Mouse (Mus musculus) left cerebral cortex, postnatal 10 days (tissue): ENCODE results near the gene Npas3. TPM values are rescaled to one million over a fixed set of nuclear protein-coding genes. Genes with fewer than 3 reads are reported as not detected.

ENCODE experiments used
- DNase-seq, 2 experiments: peaks; one replicate each; pipeline ENCODE4 v3.0.0; 2021 to 2022; ENCODE audit warnings: low spot score in 2 of 2, mixed read lengths in 1 of 2; ENCODE audit errors: extremely low spot score in 1 of 2
- intact Hi-C: fragments of 180-260 bp; cut with DNase I; formaldehyde crosslinking; loops from one replicate; pipeline ENCODE4 v1.15.1; 2025
- total RNA-seq, 2 experiments: library from RNA; stranded (reverse); gene quantifications; 2 replicates each; pipeline ENCODE4 v1.2.3; 2021

Npas3 gene
- total RNA-seq, 2 experiments from 2014 or later: 32.8 to 33.8 TPM

DNA sequence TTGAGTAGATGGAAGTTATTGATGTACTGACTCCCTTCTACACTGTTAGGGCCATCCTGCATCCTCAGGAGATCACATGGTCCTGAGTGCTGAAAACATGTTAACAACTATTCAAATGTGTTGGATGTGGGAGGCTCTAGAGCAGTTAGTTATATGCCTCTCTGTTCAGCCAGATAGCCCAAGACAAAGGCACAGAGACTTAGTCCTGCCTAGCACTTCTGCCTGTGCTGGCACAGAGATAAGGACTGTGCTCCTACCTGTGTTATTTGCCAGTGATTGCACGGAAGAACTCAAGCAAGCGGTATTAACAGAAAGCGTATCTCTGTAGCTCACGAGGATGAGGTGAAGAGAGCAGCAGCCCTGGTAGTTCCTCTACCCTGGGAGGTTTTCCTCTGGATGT is 571.5 kb downstream of the Npas3 start:
- DNase-seq: no peak
- intact Hi-C loops: no loop called here

DNA sequence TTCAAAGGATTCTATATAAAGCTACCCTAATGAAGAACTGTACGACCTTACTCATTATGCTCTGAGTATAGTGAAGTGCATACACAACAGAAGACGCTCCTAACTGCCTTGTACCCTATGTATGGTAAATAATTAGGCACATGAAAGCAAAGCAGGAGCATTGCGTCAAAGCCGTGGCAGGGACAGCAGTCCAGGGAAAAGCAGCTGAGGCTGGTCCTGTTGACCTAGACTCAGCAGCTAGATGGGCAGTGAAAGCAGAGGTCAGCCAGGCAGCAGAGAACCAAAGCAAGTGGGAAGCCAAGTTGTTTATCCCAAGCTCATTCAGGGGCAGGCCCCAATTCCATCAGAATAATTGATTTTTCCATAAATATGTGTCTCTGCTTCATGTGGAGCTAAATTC is 574.4 kb downstream of the Npas3 start:
- DNase-seq: no peak
- intact Hi-C loops: no loop called here

DNA sequence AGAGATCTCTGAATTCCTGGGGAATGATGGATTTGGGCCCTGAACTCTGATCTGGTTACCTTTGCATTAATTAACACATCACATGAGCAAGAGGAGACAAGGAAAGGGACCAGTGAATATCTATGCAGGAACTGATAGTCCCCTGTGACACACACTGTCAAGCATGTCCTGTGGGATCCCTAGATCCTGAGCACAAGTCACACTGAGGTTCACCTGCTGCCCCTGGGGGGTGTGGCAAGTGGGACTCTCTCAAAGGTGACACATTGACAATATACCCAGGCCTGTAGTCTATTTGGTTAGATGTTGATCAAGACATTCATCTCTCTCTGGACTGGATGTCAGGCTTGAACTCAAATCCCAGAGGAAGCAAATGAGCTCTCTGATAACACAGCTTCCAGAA is 576.8 kb downstream of the Npas3 start:
- DNase-seq: no peak
- intact Hi-C loops: no loop called here

DNA sequence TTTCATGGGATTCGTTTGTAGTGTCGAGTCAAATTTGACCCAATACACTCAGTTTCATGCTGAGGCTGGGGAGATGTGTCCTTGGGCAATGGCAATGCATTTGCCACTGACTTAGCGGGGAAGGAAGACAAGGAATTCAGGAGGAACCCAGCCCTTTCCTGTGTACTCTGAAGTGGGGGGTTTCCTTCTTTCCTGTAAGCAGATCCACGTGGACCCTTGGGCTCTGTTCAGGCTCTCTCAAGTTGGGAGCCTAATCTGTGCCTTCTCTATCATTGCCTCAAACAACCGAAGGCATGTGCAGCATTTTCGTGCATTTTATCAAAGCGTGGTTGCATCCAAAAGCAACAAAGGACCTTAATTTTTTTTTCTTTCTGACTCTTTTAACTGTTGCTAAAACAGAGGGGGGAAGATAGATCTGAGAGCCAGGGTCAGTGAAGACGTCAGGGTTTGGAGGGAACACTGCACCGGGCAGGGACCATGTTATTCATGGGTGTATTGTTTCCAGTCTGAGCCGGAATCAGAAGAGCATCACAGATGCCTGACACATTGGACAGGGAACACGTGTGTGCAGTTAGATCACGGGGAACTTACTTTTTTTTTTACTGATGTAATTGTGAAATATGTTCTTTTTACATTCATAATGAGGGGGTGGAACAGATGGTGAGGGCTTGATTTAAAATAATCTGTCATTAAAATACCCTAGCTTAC is 577.6 kb downstream of the Npas3 start:
- intact Hi-C loops: no loop called here
- no peak for DNase-seq

DNA sequence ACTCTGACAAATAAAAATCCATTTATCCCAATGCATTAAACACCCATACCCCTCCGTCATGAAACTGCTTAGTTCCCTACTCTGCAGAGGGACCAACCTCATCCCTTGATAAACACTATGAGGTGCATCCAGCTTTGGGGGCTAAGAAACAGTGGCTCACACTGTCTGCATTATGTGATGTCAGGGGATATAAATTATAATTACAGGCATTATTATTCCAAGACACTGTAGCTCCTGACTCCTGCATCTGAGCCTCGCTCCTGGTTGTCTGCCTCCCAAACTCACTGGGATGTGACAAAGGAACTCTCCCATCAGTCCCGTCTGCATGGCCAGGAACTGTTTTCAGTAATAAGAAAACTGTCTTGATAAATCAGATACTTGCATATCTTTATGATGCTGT is 578.3 kb downstream of the Npas3 start:
- intact Hi-C loops: no loop called here
- no peak for DNase-seq

DNA sequence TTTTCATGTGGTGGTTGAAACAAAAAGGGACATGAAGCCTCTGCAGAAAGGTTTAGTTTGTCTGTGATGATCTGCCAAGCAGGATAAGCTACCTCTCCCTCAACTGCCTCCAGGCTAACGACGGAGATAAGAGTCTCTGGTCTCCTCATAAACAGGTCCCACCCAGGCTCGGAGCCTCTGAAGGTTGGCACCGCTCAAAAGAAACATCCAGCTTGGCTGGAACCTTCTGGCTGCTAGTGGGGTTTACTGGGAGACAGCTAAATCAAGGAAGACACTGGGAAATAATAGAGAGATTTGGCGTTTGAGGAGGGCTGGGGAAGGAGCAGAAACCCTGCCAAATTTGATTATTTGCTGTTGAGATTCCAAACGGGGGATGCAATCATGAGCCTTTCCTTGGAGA is 584.1 kb downstream of the Npas3 start:
- DNase-seq: no peak

DNA sequence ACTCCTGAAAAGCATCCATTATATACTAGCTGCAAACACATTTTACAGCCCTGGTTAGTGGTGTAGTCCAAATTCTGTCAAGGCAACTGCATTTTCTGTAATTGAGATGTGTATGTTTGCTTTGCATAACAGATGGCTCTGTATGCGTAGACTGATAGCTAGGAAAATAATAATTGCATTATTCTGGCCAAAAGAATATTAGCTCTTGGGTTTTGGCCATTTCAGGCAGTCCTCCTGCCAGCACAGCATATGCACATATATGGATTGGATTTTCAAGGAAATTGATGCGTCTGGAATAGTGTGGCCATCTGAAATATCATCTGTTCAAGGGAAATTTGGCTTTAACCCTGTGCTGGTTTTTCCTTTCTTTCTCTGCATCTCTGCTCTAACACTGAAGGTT is 584.9 kb downstream of the Npas3 start:
- intact Hi-C loops: no loop called here
- no peak for DNase-seq

More for the DNA sequence above, 584.1 kb downstream of the Npas3 start:
- intact Hi-C loops: no loop called here

DNA sequence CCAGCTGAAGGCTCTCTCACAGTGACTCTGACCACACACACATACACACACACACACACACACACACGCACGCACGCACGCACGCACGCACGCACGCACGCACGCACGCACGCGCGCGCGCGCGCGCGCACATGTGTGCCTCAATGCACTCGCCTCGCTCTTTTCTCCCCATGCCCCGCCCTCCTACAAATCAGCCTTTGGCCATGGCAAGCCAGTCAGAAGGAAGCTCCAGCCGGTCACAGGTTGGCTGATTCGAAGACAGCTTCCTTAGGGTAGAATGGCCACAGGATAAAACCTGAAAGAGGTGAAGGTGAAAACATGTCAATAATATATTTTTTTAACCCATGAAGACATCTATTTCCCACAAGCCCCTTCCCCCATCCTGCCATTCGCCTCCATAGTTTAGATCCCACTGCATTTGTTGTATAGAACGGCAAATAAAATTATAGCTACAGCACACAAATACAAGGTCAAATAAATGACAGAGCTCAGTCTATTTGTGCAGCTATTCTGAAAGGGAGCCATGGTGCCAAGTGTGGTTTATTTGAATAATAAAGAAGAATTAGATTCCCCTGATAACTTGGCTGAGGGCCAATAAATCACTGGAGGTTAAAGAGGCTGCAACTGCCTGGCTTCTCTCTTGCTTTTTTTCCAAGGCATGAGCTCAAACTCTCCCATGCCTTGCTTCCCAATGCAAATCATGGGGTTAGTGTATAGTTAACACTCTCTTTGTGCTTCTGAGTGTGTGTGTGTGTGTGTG is 587.7 kb downstream of the Npas3 start:
- intact Hi-C loops: no loop called here
- no peak for DNase-seq

DNA sequence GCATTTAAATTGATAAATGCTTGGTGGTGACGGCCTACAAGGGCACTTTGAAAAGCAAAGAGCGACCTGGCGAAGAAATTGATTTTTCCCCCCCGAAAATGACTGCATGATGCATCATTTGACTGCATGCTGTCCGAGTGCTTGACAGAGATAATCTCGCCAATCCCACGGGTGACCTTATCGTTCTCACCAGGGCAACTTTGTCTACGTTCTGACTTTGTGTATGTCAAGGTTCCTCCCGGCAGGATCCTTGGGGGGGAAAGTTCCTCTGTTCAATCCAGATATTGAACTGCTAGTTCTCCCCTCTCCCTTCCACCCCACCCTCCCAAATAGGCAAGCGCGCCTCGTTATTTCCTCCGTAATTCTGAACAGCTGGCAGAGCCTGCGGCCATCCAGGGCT is 588.9 kb downstream of the Npas3 start:
- DNase-seq: no peak
- intact Hi-C loops: no loop called here

DNA sequence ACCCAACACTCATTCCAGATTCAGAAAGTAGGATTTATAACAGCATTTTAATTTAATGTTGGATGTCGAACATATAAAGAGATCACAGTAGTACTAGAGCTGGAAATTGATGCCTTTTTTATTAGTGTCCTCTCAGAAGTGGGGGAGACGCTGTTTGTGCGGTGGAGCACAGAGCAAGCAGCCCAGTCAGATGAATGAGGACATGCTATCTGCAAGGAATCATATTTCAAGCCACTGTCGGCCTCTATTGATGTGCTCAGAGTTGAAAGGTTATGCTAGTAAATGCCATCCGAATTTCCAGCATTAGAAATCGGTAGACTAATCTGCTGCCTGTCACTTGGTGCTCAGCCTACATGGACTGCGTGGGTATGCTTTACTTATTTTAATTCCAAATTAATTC is 590.1 kb downstream of the Npas3 start:
- DNase-seq: no peak
- intact Hi-C loops: no loop called here

DNA sequence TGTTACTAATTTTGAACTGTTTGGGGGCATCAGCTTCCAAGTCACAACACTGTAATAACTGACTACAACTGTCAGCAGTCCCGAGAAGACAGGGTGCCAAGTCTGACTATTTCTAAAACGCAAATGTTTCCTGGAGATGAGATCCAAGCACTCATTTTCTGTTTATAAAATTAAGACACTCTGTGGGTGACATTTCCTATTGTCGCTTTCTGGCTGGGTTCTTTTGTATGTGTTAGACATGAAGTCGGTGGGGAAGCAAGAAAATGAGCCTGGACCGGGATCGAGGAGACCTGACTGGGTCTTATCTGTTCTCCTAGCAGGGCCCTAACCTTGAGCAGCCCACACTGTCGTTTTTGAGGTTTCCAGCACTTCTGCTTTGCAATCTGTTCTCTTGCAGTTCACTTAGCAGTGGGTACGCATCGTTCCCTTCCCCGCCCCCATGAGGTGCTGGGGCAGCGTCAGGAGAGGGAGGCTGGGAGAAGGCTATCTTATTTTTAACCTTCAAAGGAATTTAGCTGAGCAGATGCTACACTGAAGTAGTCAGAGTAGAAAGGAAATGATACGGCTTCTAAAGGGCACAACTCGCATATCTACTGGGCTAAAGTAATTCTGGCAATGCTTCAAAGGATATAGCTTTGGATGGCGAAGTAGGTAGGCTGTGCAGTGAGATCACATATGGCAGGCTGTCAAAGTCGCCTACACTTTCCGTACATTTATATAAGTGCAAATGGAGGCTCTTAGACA is 593.6 kb downstream of the Npas3 start:
- DNase-seq: peak; percentile 35 to 59
- intact Hi-C loops: no loop called here

DNA sequence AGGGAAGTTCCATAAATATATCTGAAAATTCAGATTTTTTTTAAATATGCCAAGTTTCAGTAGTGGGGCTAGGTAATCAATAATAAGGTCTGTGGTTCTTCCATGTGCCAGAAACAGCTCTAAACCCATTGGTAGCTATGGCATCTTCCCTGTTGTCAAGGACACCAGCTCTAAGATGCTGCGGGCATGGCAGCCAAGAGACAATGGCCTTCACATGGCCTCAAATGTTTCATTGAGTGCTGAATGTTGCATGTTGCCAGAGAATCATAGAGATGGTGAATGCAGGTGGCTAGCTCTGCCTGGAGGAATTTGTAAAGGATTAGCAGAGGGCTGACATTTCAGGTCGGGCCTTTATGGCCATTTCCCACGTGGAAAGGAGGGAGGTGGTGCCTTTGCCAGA is 595.1 kb downstream of the Npas3 start:
- intact Hi-C loops: no loop called here
- DNase-seq: no peak

DNA sequence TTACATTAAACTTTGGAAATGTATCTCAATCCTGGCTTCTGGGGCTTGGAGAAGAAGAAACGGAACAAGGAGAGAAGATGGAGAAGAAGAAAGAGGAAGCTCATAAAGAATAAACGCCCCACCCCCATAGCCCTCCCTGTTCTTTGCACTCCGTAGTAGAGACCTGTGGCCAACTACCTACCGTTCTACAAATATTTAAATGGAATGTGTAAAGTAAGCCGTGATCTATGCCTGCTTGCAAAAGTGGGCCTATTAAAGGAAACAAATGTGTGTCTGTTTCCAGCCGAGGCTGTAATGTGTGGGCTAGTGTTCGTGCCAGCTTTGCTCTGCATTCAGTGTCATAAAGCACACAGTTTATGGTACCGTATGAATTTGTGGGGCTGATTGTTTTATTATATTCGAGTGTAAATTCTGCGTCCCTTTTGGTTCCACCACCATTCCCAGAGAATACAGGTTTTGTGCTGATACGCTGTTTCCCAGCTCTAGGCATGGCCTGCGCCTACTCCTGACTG is 597.7 kb downstream of the Npas3 start:
- intact Hi-C loops: no loop called here

DNA sequence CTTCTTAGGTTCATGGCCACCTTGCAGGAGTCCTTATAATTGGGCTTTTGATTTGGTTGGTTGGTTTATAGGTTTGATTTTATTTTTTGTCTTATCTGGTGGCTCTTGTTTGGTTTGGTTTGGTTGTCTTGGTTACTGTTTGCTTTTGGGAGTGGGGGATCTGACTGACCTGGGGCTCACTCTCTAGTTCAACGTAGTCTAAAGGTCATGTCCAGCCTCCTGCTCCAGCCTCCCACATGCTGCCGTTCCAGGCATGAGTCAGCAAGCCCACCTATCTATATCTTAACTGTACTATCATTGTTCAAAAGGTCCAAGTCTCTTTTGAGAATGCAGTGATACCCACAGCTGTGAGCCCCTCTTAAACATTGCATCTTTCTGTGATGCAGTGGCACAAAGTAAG is 600.8 kb downstream of the Npas3 start:
- intact Hi-C loops: no loop called here
- DNase-seq: no peak

More for the DNA sequence above, 597.7 kb downstream of the Npas3 start:
- DNase-seq: no peak

DNA sequence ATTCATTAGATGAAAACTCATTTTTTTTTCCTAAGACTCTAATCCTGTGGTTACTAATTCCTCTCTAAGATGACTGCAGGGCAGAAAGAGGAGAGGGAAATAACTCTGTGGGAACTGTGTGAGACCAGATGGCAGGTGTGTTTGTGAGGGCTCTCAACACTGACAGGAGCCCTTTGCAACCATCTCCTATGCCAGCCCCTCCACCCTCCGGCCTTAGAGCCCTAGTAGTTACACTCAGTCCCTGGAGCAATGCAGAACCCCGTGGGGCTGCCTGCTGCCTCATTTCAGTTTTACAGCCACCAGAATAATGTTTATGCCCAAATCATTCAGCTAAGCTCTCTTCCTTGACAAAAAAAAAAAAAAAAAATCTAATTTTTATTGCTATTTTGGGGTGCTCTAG is 604.0 kb downstream of the Npas3 start:
- intact Hi-C loops: no loop called here
- no peak for DNase-seq

DNA sequence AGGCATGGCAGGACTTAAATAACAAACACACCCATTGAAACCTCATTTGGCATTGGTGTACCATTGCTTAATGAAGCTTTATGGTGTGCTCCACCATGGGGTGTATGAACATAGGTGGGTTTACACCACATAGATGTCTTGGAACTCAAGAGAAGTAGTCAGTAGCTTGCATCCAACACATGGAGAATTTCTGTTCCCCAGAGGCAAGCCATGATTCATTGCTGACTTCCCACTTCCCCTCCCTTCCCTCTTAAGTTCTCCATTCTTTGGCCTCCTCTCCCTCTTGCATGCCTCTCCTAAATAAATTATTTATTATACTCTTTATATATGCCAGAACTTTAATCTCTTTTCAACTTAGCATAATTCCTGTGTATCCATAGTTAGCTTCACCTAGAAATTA is 611.7 kb downstream of the Npas3 start:
- intact Hi-C loops: no loop called here
- DNase-seq: no peak

DNA sequence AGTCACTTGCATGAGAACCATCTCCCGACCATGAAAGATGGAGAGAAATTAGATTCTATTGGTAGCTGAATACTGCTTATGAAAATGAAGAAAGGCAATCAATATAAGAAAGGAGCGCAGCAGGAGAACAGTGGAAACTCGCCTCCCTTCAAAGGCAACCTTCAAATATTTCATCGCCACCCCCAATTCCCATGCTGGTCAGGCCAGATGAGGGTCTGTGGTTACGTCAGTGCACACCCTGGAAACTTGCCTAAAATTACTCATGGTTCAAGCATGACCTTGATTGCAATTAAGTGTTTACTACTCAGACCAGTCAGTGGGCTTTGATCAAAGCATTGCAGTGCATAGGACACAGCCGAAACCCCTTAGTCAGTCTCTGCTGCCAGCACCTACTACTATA is 613.8 kb downstream of the Npas3 start:
- DNase-seq: no peak
- intact Hi-C loops: no loop called here

DNA sequence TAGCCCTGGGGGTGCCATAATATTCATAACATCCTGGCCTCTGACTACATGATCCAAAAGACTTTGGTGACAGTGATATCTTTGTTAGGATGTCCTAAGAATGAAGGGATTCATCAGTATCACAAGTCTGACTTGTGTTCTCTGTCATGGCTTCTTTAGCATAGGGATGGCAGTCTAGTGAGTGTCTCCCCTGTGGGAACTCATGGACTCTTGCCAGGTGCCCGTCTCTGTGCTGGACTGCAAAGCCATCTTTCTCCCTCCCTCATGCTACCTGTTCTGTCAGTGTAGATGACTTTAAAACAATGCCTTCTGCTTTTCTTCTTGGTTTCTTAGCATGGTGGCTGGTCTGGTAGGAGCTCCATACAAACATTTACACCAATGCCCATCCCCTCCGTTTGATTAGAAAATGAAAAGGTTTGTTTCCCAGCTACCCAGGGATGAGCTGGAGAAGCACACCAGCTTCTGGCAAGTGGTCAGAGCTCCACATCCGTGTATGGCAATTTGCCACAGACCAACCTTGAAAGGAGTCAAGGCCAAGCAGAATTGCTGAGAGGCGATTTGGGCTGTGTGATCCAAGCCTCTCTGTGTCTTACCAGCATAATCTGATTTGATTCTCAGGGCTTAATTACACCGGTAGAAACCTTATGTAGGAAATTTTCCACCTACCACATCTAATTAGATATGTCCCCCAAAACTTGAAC is 616.1 kb downstream of the Npas3 start:
- intact Hi-C loops: no loop called here
- DNase-seq: no peak

DNA sequence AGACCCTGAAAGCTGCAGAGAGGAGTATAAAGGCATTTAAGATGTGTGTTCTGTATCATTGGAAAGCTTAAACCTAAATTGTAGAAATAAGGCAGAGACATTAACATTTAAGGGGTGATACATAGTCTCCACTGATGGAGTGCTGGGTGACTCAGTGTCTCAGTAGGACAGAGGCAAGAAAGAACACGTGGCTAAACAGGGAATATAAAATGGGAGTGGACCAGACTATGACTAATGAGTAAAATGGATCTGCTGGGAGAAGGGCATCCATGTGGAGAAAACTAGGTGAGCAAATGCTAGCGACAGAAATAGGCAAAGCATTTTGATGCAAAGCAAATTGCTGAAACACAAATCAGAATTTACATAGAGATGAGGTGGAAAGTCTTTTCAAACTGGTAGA is 617.2 kb downstream of the Npas3 start:
- no peak for DNase-seq
- intact Hi-C loops: no loop called here
